Mouse (Mus musculus): ENCODE results near the gene Gm960.

Gene Gm960

GRCm38 (mm10) chr19:4698205-4698677 lies at the start of gene Gm960:
Gene Gm960 (minus strand): TSS chr19:4698668.
- peak; percentile 48 for DNase-seq

GRCm38 (mm10) chr19:4747631-4748312 lies 49.3 kb upstream of the Gm960 start:
- DNase-seq: no peak

- no peak for DNase-seq
Observed at GRCm38 (mm10) chr19:4746611-4747010, 48.1 kb upstream of the Gm960 start.

GRCm38 (mm10) chr19:4745681-4746080 lies 47.2 kb upstream of the Gm960 start:
- DNase-seq: no peak

GRCm38 (mm10) chr19:4745057-4745456 lies 46.6 kb upstream of the Gm960 start:
- DNase-seq: peak; percentile 11

- DNase-seq: no peak
Observed at GRCm38 (mm10) chr19:4744026-4744425, 45.6 kb upstream of the Gm960 start.

GRCm38 (mm10) chr19:4743524-4743923 lies 45.1 kb upstream of the Gm960 start:
- DNase-seq: peak; percentile 58

- no peak for DNase-seq
Observed at GRCm38 (mm10) chr19:4742229-4742628, 43.8 kb upstream of the Gm960 start.

- DNase-seq: no peak
Observed at GRCm38 (mm10) chr19:4741482-4741881, 43.0 kb upstream of the Gm960 start.

GRCm38 (mm10) chr19:4739762-4740161 lies 41.3 kb upstream of the Gm960 start:
- DNase-seq: no peak

- no peak for DNase-seq
Observed at GRCm38 (mm10) chr19:4739053-4739452, 40.6 kb upstream of the Gm960 start.

- no peak for DNase-seq
Observed at GRCm38 (mm10) chr19:4737866-4738265, 39.4 kb upstream of the Gm960 start.

- no peak for DNase-seq
Observed at GRCm38 (mm10) chr19:4733052-4733451, 34.6 kb upstream of the Gm960 start.

GRCm38 (mm10) chr19:4729186-4729585 lies 30.7 kb upstream of the Gm960 start:
- DNase-seq: no peak

GRCm38 (mm10) chr19:4720671-4721244 lies 22.3 kb upstream of the Gm960 start:
- DNase-seq: peak; percentile 88

GRCm38 (mm10) chr19:4720112-4720511 lies 21.6 kb upstream of the Gm960 start:
- no peak for DNase-seq

- peak; percentile 82 for DNase-seq
Observed at GRCm38 (mm10) chr19:4719351-4719764, 20.9 kb upstream of the Gm960 start.

GRCm38 (mm10) chr19:4718716-4719115 lies 20.2 kb upstream of the Gm960 start:
- peak; percentile 19 for DNase-seq

- DNase-seq: no peak
Observed at GRCm38 (mm10) chr19:4717281-4717680, 18.8 kb upstream of the Gm960 start.

GRCm38 (mm10) chr19:4716756-4717155 lies 18.3 kb upstream of the Gm960 start:
- no peak for DNase-seq

- no peak for DNase-seq
Observed at GRCm38 (mm10) chr19:4713886-4714285, 15.4 kb upstream of the Gm960 start.

GRCm38 (mm10) chr19:4712781-4713526 lies 14.5 kb upstream of the Gm960 start:
- DNase-seq: no peak

- no peak for DNase-seq
Observed at GRCm38 (mm10) chr19:4712156-4712780, 13.8 kb upstream of the Gm960 start.

Measured in lung, postnatal 36 days (tissue).